Mouse (Mus musculus) brain, adult 2 months (tissue): ENCODE results near the gene Skint9.
"Not testable (repeated sequence)": the region's sequence is repeated elsewhere in the genome, so short reads cannot be mapped to it uniquely, and the experiment has no call there.

ENCODE experiments used
- DNase-seq: peaks from one replicate; pipeline ENCODE4 v3.0.0; 2011; ENCODE audit warnings: low read depth, low spot score

The Skint9 gene

GRCm38 (mm10) chr4:112433885-112434284, at the start of gene Skint9:
Gene Skint9, minus strand, starts transcription at chr4:112433985.
- no peak for DNase-seq

- DNase-seq: no peak
Measured at GRCm38 (mm10) chr4:112432685-112433084, 1.1 kb downstream of the Skint9 start.

GRCm38 (mm10) chr4:112432223-112432622, 1.6 kb downstream of the Skint9 start:
- no peak for DNase-seq

GRCm38 (mm10) chr4:112349111-112349510, 84.7 kb downstream of the Skint9 start:
- not testable (repeated sequence) for DNase-seq
